Mouse (Mus musculus): ENCODE measurements around the gene Ckm. TPM values are rescaled to one million over a fixed set of nuclear protein-coding genes. Genes with fewer than 3 reads are reported as not detected.

Ckm gene
- polyA plus RNA-seq, 1 experiment from 2014 or later: 0.69 TPM

GRCm38 (mm10) chr7:19402535-19403112 is 2.0 kb upstream of the Ckm start:
- no peak for ATAC-seq (ENCODE audit: low FRiP score, low TSS enrichment)
- peaks cover 3% of the 10 kb centered on the region; the same call in 1 of the 2 replicates for H3K9me3 ChIP-seq (ENCODE audit: control insufficient read depth, low read length)
- no peak overlapping the region for H3K4me2 ChIP-seq (replicated peaks; ENCODE audit: low read depth, low read length)
- peaks cover 32% of the 10 kb centered on the region for H3K27me3 ChIP-seq (ENCODE audit: control insufficient read depth, insufficient read depth, low read length)
- H3K9ac ChIP-seq (ENCODE audit: low read depth, low read length): no peak overlapping the region
- H3K36me3 ChIP-seq (ENCODE audit: control insufficient read depth, insufficient read depth, low read length): no peaks in the 10 kb centered on the region
- no peaks in the 10 kb centered on the region for H3K4me1 ChIP-seq (ENCODE audit: control insufficient read depth, insufficient read depth, low read length)
- WGBS: 80% methylated on average over 9 of the region's 9 CpGs
- no peak overlapping the region for H3K27ac ChIP-seq (ENCODE audit: low read depth, low read length)
- H3K4me3 ChIP-seq (ENCODE audit: low read length): no peak overlapping the region

- H3K4me2 ChIP-seq (replicated peaks; ENCODE audit: low read depth, low read length): peak within 1 kb of the TSS; percentile 96
- H3K27ac ChIP-seq (ENCODE audit: low read depth, low read length): no peak within 1 kb of the TSS
- H3K36me3 ChIP-seq (ENCODE audit: control insufficient read depth, insufficient read depth, low read length): no peaks in the 10 kb centered on the region
- peak; percentile 74 for ATAC-seq (ENCODE audit: low FRiP score, low TSS enrichment)
- under 1% methylated on average over 60 of the region's 62 CpGs for WGBS
- no peaks in the 10 kb centered on the region for H3K4me1 ChIP-seq (ENCODE audit: control insufficient read depth, insufficient read depth, low read length)
- peak within 1 kb of the TSS; percentile 62 for H3K4me3 ChIP-seq (ENCODE audit: low read length)
- peak within 1 kb of the TSS; percentile 60 for H3K9ac ChIP-seq (ENCODE audit: low read depth, low read length)
- H3K9me3 ChIP-seq (ENCODE audit: control insufficient read depth, low read length): peaks cover 3% of the 10 kb centered on the region; the same call in 1 of the 2 replicates
- peaks cover 32% of the 10 kb centered on the region for H3K27me3 ChIP-seq (ENCODE audit: control insufficient read depth, insufficient read depth, low read length)
These were observed 762 bp upstream of the Ckm start, which contains the start of gene Klc3 for GRCm38 (mm10) chr7:19403731-19404296. Klc3 (minus strand) TSS chr7:19404104.

GRCm38 (mm10) chr7:19405417-19405816 is 841 bp downstream of the Ckm start:
- no peak overlapping the region for H3K9ac ChIP-seq (ENCODE audit: low read depth, low read length)
- H3K27ac ChIP-seq (ENCODE audit: low read depth, low read length): no peak overlapping the region
- peaks cover 3% of the 10 kb centered on the region; the same call in 1 of the 2 replicates for H3K9me3 ChIP-seq (ENCODE audit: control insufficient read depth, low read length)
- no peak overlapping the region for H3K4me3 ChIP-seq (ENCODE audit: low read length)
- no peaks in the 10 kb centered on the region for H3K36me3 ChIP-seq (ENCODE audit: control insufficient read depth, insufficient read depth, low read length)
- no peaks in the 10 kb centered on the region for H3K4me1 ChIP-seq (ENCODE audit: control insufficient read depth, insufficient read depth, low read length)
- peak; percentile 65 for ATAC-seq (ENCODE audit: low FRiP score, low TSS enrichment)
- no peak overlapping the region; the same call in 1 of the 2 replicates for H3K4me2 ChIP-seq (replicated peaks; ENCODE audit: low read depth, low read length)
- 3% methylated on average over 19 of the region's 19 CpGs for WGBS
- peaks cover 32% of the 10 kb centered on the region for H3K27me3 ChIP-seq (ENCODE audit: control insufficient read depth, insufficient read depth, low read length)

- Histone ChIP-seq H3K27ac (ENCODE audit: low read depth, low read length) (no peak overlapping the region), H3K9me3 (ENCODE audit: control insufficient read depth, low read length) (no peaks in the 10 kb centered on the region), H3K9ac (ENCODE audit: low read depth, low read length) (no peak overlapping the region), H3K4me3 (ENCODE audit: low read length) (no peak overlapping the region), H3K4me2 (replicated peaks; ENCODE audit: low read depth, low read length) (no peak overlapping the region), H3K27me3 (ENCODE audit: control insufficient read depth, insufficient read depth, low read length) (peaks cover 5% of the 10 kb centered on the region), H3K36me3 (ENCODE audit: control insufficient read depth, insufficient read depth, low read length) (no peaks in the 10 kb centered on the region), H3K4me1 (ENCODE audit: control insufficient read depth, insufficient read depth, low read length) (no peaks in the 10 kb centered on the region)
- no peak for ATAC-seq (ENCODE audit: low FRiP score, low TSS enrichment)
- WGBS: 34% methylated on average over 6 of the region's 6 CpGs
These were observed 5.2 kb downstream of the Ckm start for GRCm38 (mm10) chr7:19409753-19410152.

- Histone ChIP-seq H3K4me1 (ENCODE audit: control insufficient read depth, insufficient read depth, low read length) (no peaks in the 10 kb centered on the region), H3K9me3 (ENCODE audit: control insufficient read depth, low read length) (no peaks in the 10 kb centered on the region), H3K9ac (ENCODE audit: low read depth, low read length) (no peak overlapping the region), H3K27ac (ENCODE audit: low read depth, low read length) (no peak overlapping the region), H3K4me2 (replicated peaks; ENCODE audit: low read depth, low read length) (no peak overlapping the region), H3K36me3 (ENCODE audit: control insufficient read depth, insufficient read depth, low read length) (no peaks in the 10 kb centered on the region), H3K27me3 (ENCODE audit: control insufficient read depth, insufficient read depth, low read length) (peaks cover 3% of the 10 kb centered on the region; the same call in 1 of the 2 replicates), H3K4me3 (ENCODE audit: low read length) (no peak overlapping the region)
- no peak for ATAC-seq (ENCODE audit: low FRiP score, low TSS enrichment)
- WGBS: 76% methylated on average over 11 of the region's 11 CpGs
These were observed 6.3 kb downstream of the Ckm start for GRCm38 (mm10) chr7:19410766-19411344.

GRCm38 (mm10) chr7:19411783-19412182 is 7.2 kb downstream of the Ckm start:
- ATAC-seq (ENCODE audit: low FRiP score, low TSS enrichment): no peak
- 80% methylated on average over 5 of the region's 5 CpGs for WGBS
- Histone ChIP-seq H3K9me3 (ENCODE audit: control insufficient read depth, low read length) (no peaks in the 10 kb centered on the region), H3K4me1 (ENCODE audit: control insufficient read depth, insufficient read depth, low read length) (no peaks in the 10 kb centered on the region), H3K36me3 (ENCODE audit: control insufficient read depth, insufficient read depth, low read length) (no peaks in the 10 kb centered on the region), H3K27me3 (ENCODE audit: control insufficient read depth, insufficient read depth, low read length) (peaks cover 6% of the 10 kb centered on the region; the same call in 1 of the 2 replicates), H3K27ac (ENCODE audit: low read depth, low read length) (no peak overlapping the region), H3K9ac (ENCODE audit: low read depth, low read length) (no peak overlapping the region), H3K4me3 (ENCODE audit: low read length) (no peak overlapping the region), H3K4me2 (replicated peaks; ENCODE audit: low read depth, low read length) (no peak overlapping the region)

- Histone ChIP-seq H3K36me3 (ENCODE audit: control insufficient read depth, insufficient read depth, low read length) (no peaks in the 10 kb centered on the region), H3K27me3 (ENCODE audit: control insufficient read depth, insufficient read depth, low read length) (peaks cover 12% of the 10 kb centered on the region; the same call in 1 of the 2 replicates), H3K9me3 (ENCODE audit: control insufficient read depth, low read length) (no peaks in the 10 kb centered on the region), H3K27ac (ENCODE audit: low read depth, low read length) (no peak overlapping the region), H3K9ac (ENCODE audit: low read depth, low read length) (no peak overlapping the region), H3K4me2 (replicated peaks; ENCODE audit: low read depth, low read length) (no peak overlapping the region), H3K4me3 (ENCODE audit: low read length) (no peak overlapping the region), H3K4me1 (ENCODE audit: control insufficient read depth, insufficient read depth, low read length) (no peaks in the 10 kb centered on the region)
- no peak for ATAC-seq (ENCODE audit: low FRiP score, low TSS enrichment)
- 83% methylated on average over 3 of the region's 3 CpGs for WGBS
These were observed 8.9 kb downstream of the Ckm start for GRCm38 (mm10) chr7:19413525-19413924.

GRCm38 (mm10) chr7:19416590-19416989 is 12.0 kb downstream of the Ckm start:
- Histone ChIP-seq H3K27me3 (ENCODE audit: control insufficient read depth, insufficient read depth, low read length) (peaks cover 30% of the 10 kb centered on the region), H3K27ac (ENCODE audit: low read depth, low read length) (no peak overlapping the region), H3K9ac (ENCODE audit: low read depth, low read length) (no peak overlapping the region), H3K4me1 (ENCODE audit: control insufficient read depth, insufficient read depth, low read length) (peaks cover 3% of the 10 kb centered on the region; the same call in 1 of the 2 replicates), H3K4me3 (ENCODE audit: low read length) (no peak overlapping the region), H3K4me2 (replicated peaks; ENCODE audit: low read depth, low read length) (no peak overlapping the region), H3K36me3 (ENCODE audit: control insufficient read depth, insufficient read depth, low read length) (no peaks in the 10 kb centered on the region), H3K9me3 (ENCODE audit: control insufficient read depth, low read length) (no peaks in the 10 kb centered on the region)
- ATAC-seq (ENCODE audit: low FRiP score, low TSS enrichment): no peak
- 71% methylated on average over 15 of the region's 15 CpGs for WGBS

GRCm38 (mm10) chr7:19420121-19420520 is 15.5 kb downstream of the Ckm start:
- H3K36me3 ChIP-seq (ENCODE audit: control insufficient read depth, insufficient read depth, low read length): peaks cover 4% of the 10 kb centered on the region
- WGBS: 6% methylated on average over 28 of the region's 28 CpGs
- H3K27ac ChIP-seq (ENCODE audit: low read depth, low read length): no peak overlapping the region
- peak overlapping the region; percentile 16 for H3K4me3 ChIP-seq (ENCODE audit: low read length)
- H3K9me3 ChIP-seq (ENCODE audit: control insufficient read depth, low read length): no peaks in the 10 kb centered on the region
- no peak for ATAC-seq (ENCODE audit: low FRiP score, low TSS enrichment)
- H3K4me2 ChIP-seq (replicated peaks; ENCODE audit: low read depth, low read length): peak overlapping the region; percentile 19; the same call in 1 of the 2 replicates
- H3K9ac ChIP-seq (ENCODE audit: low read depth, low read length): no peak overlapping the region
- H3K27me3 ChIP-seq (ENCODE audit: control insufficient read depth, insufficient read depth, low read length): peaks cover 31% of the 10 kb centered on the region
- peaks cover 3% of the 10 kb centered on the region; the same call in 1 of the 2 replicates for H3K4me1 ChIP-seq (ENCODE audit: control insufficient read depth, insufficient read depth, low read length)

Measured in kidney, embryonic 14.5 days (tissue).